Mouse (Mus musculus): ENCODE results near the gene Tbc1d22a.

- peak; percentile 31 for TF ChIP-seq CTCF (IDR thresholded peaks at IDR 0.05; ENCODE audit: low read depth)
- TF ChIP-seq EP300 (optimal IDR thresholded peaks at IDR 0.05): no peak
Measured at GRCm38 (mm10) chr15:86188746-86189470, 25.4 kb upstream of the Tbc1d22a start.
